In the genomic region with DNA sequence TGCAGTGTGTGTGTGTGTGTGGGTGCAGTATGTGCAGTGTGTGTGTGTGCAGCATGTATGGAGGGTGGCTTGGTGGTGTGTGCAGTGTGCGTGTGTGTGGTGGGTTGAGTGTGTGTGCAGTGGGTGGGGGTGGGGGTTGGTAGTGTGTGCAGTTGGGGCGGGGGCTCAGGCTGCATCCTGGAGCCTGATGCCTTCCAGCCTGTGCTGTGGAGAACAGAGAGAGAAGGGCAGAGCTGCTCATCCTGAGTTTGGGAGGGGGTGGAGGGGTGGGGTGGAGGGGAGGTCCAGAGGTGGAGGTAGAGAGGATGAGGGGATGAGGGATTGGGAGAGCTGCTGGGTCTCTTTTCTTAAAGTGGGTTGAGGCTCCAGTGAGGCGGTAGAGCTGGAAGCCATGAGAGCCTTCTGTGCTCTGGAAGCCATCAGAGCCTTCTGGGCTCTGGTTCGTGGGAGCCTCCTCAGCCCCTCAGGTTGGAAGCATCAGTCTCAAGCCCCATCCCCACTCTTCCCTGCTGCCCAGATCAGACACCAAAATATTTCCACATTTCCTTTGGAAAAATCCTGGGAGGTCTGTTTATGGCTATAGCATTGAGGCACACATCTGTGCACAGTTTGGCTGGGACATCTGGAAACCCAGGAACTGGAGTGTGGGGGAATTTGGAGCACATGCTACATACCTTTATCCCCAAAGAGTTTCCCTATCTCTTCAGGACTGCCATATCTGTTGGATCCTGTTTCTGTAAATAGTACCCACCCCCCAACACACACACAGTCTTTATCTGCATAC, we compare ENCODE assay signal across 11 mouse cellular contexts. TPM values are rescaled to one million over a fixed set of nuclear protein-coding genes. Genes with fewer than 3 reads are reported as not detected.
A peak's percentile ranks its signal among the peaks of the same experiment; 100 is the strongest.
DNase-seq lines count a peak whose midpoint lies in the region; ATAC-seq and TF ChIP-seq lines count a peak whose summit lies in the region.
"Had no signal": no experiment of that assay in that cellular context is flagged by ENCODE, and none has a peak within 500 bp of the region (broad histone marks: within the 10 kb centered on the region; RNA-seq: fewer than 3 reads in every experiment).

No protein-coding gene starts in this region.

- H3K27ac ChIP-seq in heart, embryonic 10.5 days: peak overlapping the region; percentile 74
- H3K27ac ChIP-seq in midbrain, embryonic 10.5 days (replicated peaks): peak overlapping the region; percentile 46; the same call in 1 of the 2 replicates
- H3K27ac ChIP-seq in midbrain, embryonic 13.5 days: no peak overlapping the region
- peak overlapping the region; percentile 99 for H3K27ac ChIP-seq in liver, adult 2 months (replicated peaks; ENCODE audit: insufficient read depth, low read depth, low read length)

- no peak for DNase-seq in heart, embryonic 10.5 days (ENCODE audit: low spot score)
- no peak for DNase-seq in heart, postnatal 4 days
- peak; percentile 36 for DNase-seq in midbrain, embryonic 10.5 days (ENCODE audit: low spot score)
- DNase-seq in liver, adult 2 months (ENCODE audit: extremely low read depth, low read depth, low spot score): no peak
- DNase-seq in spleen, postnatal 14 days (ENCODE audit: low spot score in 2 of 2): no peak
- DNase-seq in cerebellum, postnatal 36 days: no peak
- DNase-seq: B cell, adult 2 months; forebrain, postnatal 0 days had no signal

- 0 out of 2 replicates have a peak, but pooled peaks have one; percentile 31 for TF ChIP-seq POLR2A in liver, adult 2 months (IDR thresholded peaks at IDR 0.05; ENCODE audit: extremely low read depth, insufficient read depth, low read length)

- no peak overlapping the region for H3K4me2 ChIP-seq in midbrain, embryonic 13.5 days (replicated peaks)
- H3K4me2 ChIP-seq: midbrain, embryonic 11.5 days had no signal

- 73% methylated on average over 4 of the region's 4 CpGs for WGBS in heart, embryonic 10.5 days
- 70% methylated on average over 4 of the region's 4 CpGs for WGBS in midbrain, embryonic 10.5 days
- WGBS in midbrain, embryonic 13.5 days: 54% methylated on average over 3 of the region's 4 CpGs
- 41% methylated on average over 4 of the region's 4 CpGs for WGBS in liver, adult 2 months

- H3K27me3 ChIP-seq in heart, embryonic 10.5 days (ENCODE audit: insufficient read depth, poor library complexity, severe bottlenecking): no peaks in the 10 kb centered on the region
- H3K27me3 ChIP-seq in midbrain, embryonic 10.5 days (ENCODE audit: low read depth, poor library complexity, severe bottlenecking): peaks cover 24% of the 10 kb centered on the region
- H3K27me3 ChIP-seq in midbrain, embryonic 13.5 days: peaks cover 7% of the 10 kb centered on the region; the same call in 1 of the 2 replicates
- no peaks in the 10 kb centered on the region for H3K27me3 ChIP-seq in liver, adult 2 months (ENCODE audit: control insufficient read depth, insufficient read depth, low read length)

- H3K4me1 ChIP-seq in heart, embryonic 10.5 days: peaks cover 40% of the 10 kb centered on the region
- H3K4me1 ChIP-seq in midbrain, embryonic 10.5 days: peaks cover 44% of the 10 kb centered on the region
- H3K4me1 ChIP-seq in midbrain, embryonic 13.5 days (replicated peaks): peaks cover 5% of the 10 kb centered on the region; the same call in 1 of the 2 replicates
- H3K4me1 ChIP-seq in liver, adult 2 months (ENCODE audit: control insufficient read depth, insufficient read depth, low read length): peaks cover 45% of the 10 kb centered on the region

- TF ChIP-seq CTCF in liver, adult 2 months (IDR thresholded peaks at IDR 0.05; ENCODE audit: low read depth, low read length): no peak

- no peak overlapping the region for H3K4me3 ChIP-seq in heart, embryonic 10.5 days
- no peak overlapping the region for H3K4me3 ChIP-seq in midbrain, embryonic 10.5 days
- no peak overlapping the region for H3K4me3 ChIP-seq in midbrain, embryonic 13.5 days (replicated peaks)
- H3K4me3 ChIP-seq in liver, adult 2 months (ENCODE audit: insufficient read depth, low read depth, low read length): peak overlapping the region; percentile 1; the same call in 1 of the 2 replicates

- no peak for ATAC-seq in midbrain, embryonic 13.5 days
- no peak for ATAC-seq in monocyte, adult 5-6 weeks (replicated peaks; ENCODE audit: insufficient number of reproducible peaks, low FRiP score, low TSS enrichment, poor library complexity, severe bottlenecking)
- ATAC-seq: forebrain, postnatal 0 days had no signal

- no peaks in the 10 kb centered on the region; the same call in 1 of the 2 replicates for H3K79me2 ChIP-seq in liver, adult 2 months (ENCODE audit: control insufficient read depth, insufficient read depth, low read length)

- no peaks in the 10 kb centered on the region for H3K9me3 ChIP-seq in heart, embryonic 10.5 days
- H3K9me3 ChIP-seq in midbrain, embryonic 10.5 days (replicated peaks): no peaks in the 10 kb centered on the region
- H3K9me3 ChIP-seq in midbrain, embryonic 13.5 days: no peaks in the 10 kb centered on the region

- H3K36me3 ChIP-seq in heart, embryonic 10.5 days: no peaks in the 10 kb centered on the region
- H3K36me3 ChIP-seq in midbrain, embryonic 10.5 days: no peaks in the 10 kb centered on the region
- no peaks in the 10 kb centered on the region for H3K36me3 ChIP-seq in midbrain, embryonic 13.5 days
- H3K36me3 ChIP-seq in liver, adult 2 months (ENCODE audit: control insufficient read depth, insufficient read depth, low read length): no peaks in the 10 kb centered on the region

- H3K9ac ChIP-seq in midbrain, embryonic 13.5 days (replicated peaks): no peak overlapping the region
- peak overlapping the region; percentile 61 for H3K9ac ChIP-seq in liver, adult 2 months (ENCODE audit: low read depth, low read length)
- H3K9ac ChIP-seq: forebrain, postnatal 0 days had no signal

RNA-seq across cellular contexts. Expression of a gene that starts 21.6 kb away (rescaled TPM):
- 31.1 and 39.8 TPM in 2 replicates for polyA plus RNA-seq in heart, embryonic 10.5 days (2016; fragmentation: Nextera tagmentation; extraction: Ambion mirVana)
- total RNA-seq in heart, postnatal 4 days (2021): 10 to 100 TPM; 22.1 to 27.7 TPM
- 32.0 and 36.5 TPM in 2 replicates for polyA plus RNA-seq in midbrain, embryonic 10.5 days (2016; fragmentation: Nextera tagmentation; extraction: Ambion mirVana)
- 5.6 and 7.1 TPM in 2 replicates for polyA plus RNA-seq in midbrain, embryonic 13.5 days (2015; fragmentation: Nextera tagmentation; extraction: Ambion mirVana)
- 237 and 289 TPM in 2 replicates for total RNA-seq in liver, adult 2 months (2014; rRNA removed)
- 243 and 326 TPM in 2 replicates for polyA plus RNA-seq in liver, adult 2 months (2012; rRNA removed)
- 0.10 to 0.43 TPM in 2 of 3 replicates, not detected in the other for total RNA-seq in monocyte, adult 5-6 weeks (2017)

RNA-seq across cellular contexts. Expression of a gene that starts 49.3 kb away (rescaled TPM):
- polyA plus RNA-seq in heart, embryonic 10.5 days (2016; fragmentation: Nextera tagmentation; extraction: Ambion mirVana): 0.30 and 0.88 TPM in 2 replicates
- under 1 TPM in 1 of 2 experiments, not detected in 1; 0.19 TPM for total RNA-seq in heart, postnatal 4 days (2021)
- polyA plus RNA-seq in midbrain, embryonic 10.5 days (2016; fragmentation: Nextera tagmentation; extraction: Ambion mirVana): 0.94 and 0.98 TPM in 2 replicates
- polyA plus RNA-seq in midbrain, embryonic 13.5 days (2015; fragmentation: Nextera tagmentation; extraction: Ambion mirVana): 0.11 TPM in 1 of 2 replicates, not detected in the other
- not detected in 2 replicates for total RNA-seq in liver, adult 2 months (2014; rRNA removed)
- polyA plus RNA-seq in liver, adult 2 months (2012; rRNA removed): not detected in 2 replicates
- not detected in 3 replicates for total RNA-seq in monocyte, adult 5-6 weeks (2017)
- total RNA-seq: forebrain, postnatal 0 days had no signal

RNA-seq across cellular contexts. Expression of a gene that starts 51.1 kb away (rescaled TPM):
- polyA plus RNA-seq in heart, embryonic 10.5 days (2016; fragmentation: Nextera tagmentation; extraction: Ambion mirVana): 0.10 TPM in 1 of 2 replicates, not detected in the other
- under 1 TPM; 0.11 to 0.17 TPM for total RNA-seq in heart, postnatal 4 days (2021)
- polyA plus RNA-seq in midbrain, embryonic 10.5 days (2016; fragmentation: Nextera tagmentation; extraction: Ambion mirVana): not detected in 2 replicates
- 0.08 TPM in 1 of 2 replicates, not detected in the other for polyA plus RNA-seq in midbrain, embryonic 13.5 days (2015; fragmentation: Nextera tagmentation; extraction: Ambion mirVana)
- total RNA-seq in liver, adult 2 months (2014; rRNA removed): not detected in 2 replicates
- polyA plus RNA-seq in liver, adult 2 months (2012; rRNA removed): not detected in 2 replicates
- not detected in 3 replicates for total RNA-seq in monocyte, adult 5-6 weeks (2017)
- total RNA-seq: forebrain, postnatal 0 days had no signal
- polyA plus RNA-seq: forebrain, postnatal 0 days; midbrain, embryonic 11.5 days had no signal
